Mouse (Mus musculus) kidney, adult 2 months (tissue): Measurements from ENCODE around the gene Smad1. TPM values are rescaled to one million over a fixed set of nuclear protein-coding genes. Genes with fewer than 3 reads are reported as not detected.

Experiments used
- DNase-seq: peaks from one replicate; pipeline ENCODE4 v3.0.0; 2021
- H3K27ac ChIP-seq: fragments of 200-500 bp; 2 replicates; pipeline ENCODE4 v1.5.1; 2012; ENCODE audit warnings: low read depth, low read length, control low read depth, inconsistent platforms; ENCODE audit not compliant: insufficient read depth
- H3K27me3 ChIP-seq: fragments of 200-500 bp; replicated peaks from 2 replicates; pipeline ENCODE4 v1.6.1; 2012; ENCODE audit warnings: mild to moderate bottlenecking, moderate library complexity, low read length, inconsistent platforms; ENCODE audit not compliant: control insufficient read depth, insufficient read depth
- H3K36me3 ChIP-seq: fragments of 200-500 bp; 2 replicates; pipeline ENCODE4 v1.6.1; 2012; ENCODE audit warnings: mild to moderate bottlenecking, moderate library complexity, low read length, inconsistent platforms; ENCODE audit not compliant: control insufficient read depth, insufficient read depth
- H3K4me1 ChIP-seq: fragments of 200-500 bp; 2 replicates; pipeline ENCODE4 v1.6.1; 2011; ENCODE audit warnings: low read length; ENCODE audit not compliant: control insufficient read depth, insufficient read depth
- H3K4me3 ChIP-seq: fragments of 200-500 bp; 2 replicates; pipeline ENCODE4 v1.5.1; 2011; ENCODE audit warnings: mild to moderate bottlenecking, low read depth, low read length, control low read depth; ENCODE audit not compliant: insufficient read depth
- CTCF ChIP-seq: fragments of 200-500 bp; conservative IDR thresholded peaks from 2 replicates; pipeline ENCODE4 v1.5.1; 2011; ENCODE audit warnings: low read depth, mild to moderate bottlenecking, control low read depth, low read length, moderate library complexity, mixed read lengths; ENCODE audit not compliant: insufficient read depth, insufficient read length
- POLR2A ChIP-seq: fragments of 200-500 bp; IDR thresholded peaks from one replicate; pipeline ENCODE4 v1.6.1; 2011; ENCODE audit warnings: low read depth, low read length, control low read depth
- WGBS: fragments of 180-500 bp; shearing (Covaris S2); methylation state at CpG from one replicate; pipeline ENCODE4 v1.1.7; 2018; 5-methylcytosine and 5-hydroxymethylcytosine counted together
- polyA plus RNA-seq: library from polyadenylated mRNA; depleted of rRNA; stranded (reverse); fragments of >200 nt; gene quantifications from 2 replicates; pipeline ENCODE4 v1.2.3, GENCODE M21; 2012

Smad1 gene
- polyA plus RNA-seq, 1 experiment: 20.8 TPM

DNA sequence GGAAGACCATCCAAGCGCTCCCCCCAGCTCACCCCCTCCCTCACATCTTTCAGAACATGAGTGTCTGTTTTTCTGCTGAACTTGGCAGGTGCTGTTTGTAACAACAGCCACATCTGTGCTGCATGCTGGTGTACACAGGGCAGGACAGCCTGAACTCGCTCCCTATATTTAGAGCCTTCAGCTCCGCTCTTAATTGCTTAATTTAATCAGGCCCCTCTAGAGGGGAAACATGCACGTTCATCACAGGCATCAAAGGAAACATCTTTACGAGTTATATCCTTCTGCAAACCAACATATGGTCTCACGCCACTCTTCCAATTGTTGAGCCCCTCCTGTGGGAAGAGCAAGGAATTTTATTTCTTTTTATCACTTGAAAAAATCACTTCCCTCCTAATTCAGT lies 17.5 kb downstream of the Smad1 start:
- Histone ChIP-seq H3K4me3 (no peak overlapping the region), H3K36me3 (no peaks in the 10 kb centered on the region), H3K27me3 (no peaks in the 10 kb centered on the region), H3K4me1 (peaks cover 10% of the 10 kb centered on the region), H3K27ac (0 out of 2 replicates have a peak overlapping the region, but pooled peaks have one; percentile 9)
- 52% methylated on average over 6 of the region's 6 CpGs for WGBS
- DNase-seq: no peak
- no peak for TF ChIP-seq CTCF
- TF ChIP-seq POLR2A: no peak

DNA sequence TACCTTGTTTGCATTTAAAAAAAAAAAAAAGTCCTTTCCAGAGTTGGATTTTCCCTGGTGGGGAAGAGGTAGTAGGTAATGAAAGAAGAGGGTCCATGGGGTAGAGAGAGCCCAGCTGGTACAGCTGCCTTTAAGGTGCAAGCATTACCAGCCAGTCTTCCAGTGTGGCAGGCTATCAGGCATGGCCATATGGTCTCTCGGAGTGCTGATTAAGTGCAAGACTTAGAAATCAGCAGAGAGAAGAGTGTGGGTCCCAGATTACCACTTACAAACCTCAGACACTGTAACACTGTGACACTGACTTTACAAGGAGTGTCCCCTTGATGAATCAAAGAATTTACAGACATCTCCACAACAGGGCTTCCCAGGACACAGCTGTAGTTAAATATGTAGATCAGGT lies 18.9 kb downstream of the Smad1 start:
- DNase-seq: no peak
- peaks cover 12% of the 10 kb centered on the region for H3K4me1 ChIP-seq
- no peak for TF ChIP-seq CTCF
- no peak for TF ChIP-seq POLR2A
- H3K27me3 ChIP-seq: no peaks in the 10 kb centered on the region
- no peak overlapping the region for H3K4me3 ChIP-seq
- H3K27ac ChIP-seq: no peak overlapping the region
- 92% methylated on average over 1 of the region's 1 CpGs for WGBS
- H3K36me3 ChIP-seq: no peaks in the 10 kb centered on the region

DNA sequence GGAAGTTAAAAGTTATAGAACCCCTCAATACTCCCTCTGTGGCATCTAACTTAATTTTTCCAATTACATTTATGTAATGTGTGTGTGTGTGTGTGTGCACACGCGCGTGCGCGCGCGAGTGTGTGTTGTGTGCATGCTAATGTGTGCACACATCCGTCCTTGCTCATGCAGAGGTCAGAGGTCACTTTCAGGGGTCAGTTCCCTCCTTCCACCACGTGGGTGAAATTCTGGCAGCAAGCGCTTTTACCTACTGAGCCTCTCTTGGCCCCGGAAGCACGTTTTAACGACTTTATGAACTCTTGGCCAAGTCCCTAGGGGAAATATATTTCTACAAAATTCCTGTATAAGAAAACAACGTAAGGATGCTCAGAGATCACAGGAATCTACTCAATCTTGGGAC lies 19.3 kb downstream of the Smad1 start:
- DNase-seq: peak; percentile 48
- no peaks in the 10 kb centered on the region for H3K27me3 ChIP-seq
- no peak for TF ChIP-seq CTCF
- TF ChIP-seq POLR2A: no peak
- H3K4me3 ChIP-seq: no peak overlapping the region
- WGBS: 53% methylated on average over 14 of the region's 14 CpGs
- H3K36me3 ChIP-seq: no peaks in the 10 kb centered on the region
- H3K27ac ChIP-seq: no peak overlapping the region
- peaks cover 16% of the 10 kb centered on the region for H3K4me1 ChIP-seq

DNA sequence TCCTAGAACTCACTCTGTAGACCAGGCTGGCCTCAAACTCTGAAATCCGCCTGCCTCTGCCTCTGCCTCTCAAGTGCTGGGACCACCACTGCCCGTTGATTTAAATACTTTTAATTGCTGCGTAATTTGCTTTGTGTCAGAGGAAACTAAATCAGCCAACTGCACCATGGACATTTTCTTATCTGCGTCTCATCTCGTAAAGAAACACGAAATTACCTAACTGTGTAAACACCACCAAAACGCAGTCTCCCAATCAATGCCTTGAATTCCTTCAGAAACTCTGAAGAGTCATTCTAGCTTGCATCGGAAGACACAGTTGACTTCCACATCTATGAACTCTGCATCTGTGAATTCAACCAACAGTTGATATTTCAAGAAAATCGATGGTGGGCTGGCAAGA lies 22.7 kb downstream of the Smad1 start:
- H3K27me3 ChIP-seq: no peaks in the 10 kb centered on the region
- peaks cover 21% of the 10 kb centered on the region for H3K4me1 ChIP-seq
- WGBS: 87% methylated on average over 9 of the region's 9 CpGs
- H3K4me3 ChIP-seq: no peak overlapping the region
- H3K27ac ChIP-seq: no peak overlapping the region
- DNase-seq: no peak
- TF ChIP-seq POLR2A (no peak), CTCF (no peak)
- H3K36me3 ChIP-seq: no peaks in the 10 kb centered on the region

DNA sequence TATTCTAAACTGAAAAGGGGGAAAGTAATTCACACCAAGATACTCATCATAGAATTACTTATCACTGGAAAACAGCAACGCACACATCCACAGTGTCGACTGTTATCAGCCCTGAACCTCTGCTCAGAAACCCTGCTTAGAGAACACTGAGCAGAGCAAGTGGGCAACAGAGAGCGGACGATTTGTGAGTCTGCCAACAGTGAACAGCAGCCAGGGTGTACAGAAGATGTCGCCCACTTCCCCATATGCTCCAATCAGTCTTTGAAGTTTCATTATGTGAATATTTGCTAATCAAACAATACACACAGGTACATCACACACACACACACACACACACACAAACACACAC lies 23.6 kb downstream of the Smad1 start:
- WGBS: 73% methylated on average over 5 of the region's 5 CpGs
- H3K27ac ChIP-seq: peak overlapping the region; percentile 35; the same call in 1 of the 2 replicates

DNA sequence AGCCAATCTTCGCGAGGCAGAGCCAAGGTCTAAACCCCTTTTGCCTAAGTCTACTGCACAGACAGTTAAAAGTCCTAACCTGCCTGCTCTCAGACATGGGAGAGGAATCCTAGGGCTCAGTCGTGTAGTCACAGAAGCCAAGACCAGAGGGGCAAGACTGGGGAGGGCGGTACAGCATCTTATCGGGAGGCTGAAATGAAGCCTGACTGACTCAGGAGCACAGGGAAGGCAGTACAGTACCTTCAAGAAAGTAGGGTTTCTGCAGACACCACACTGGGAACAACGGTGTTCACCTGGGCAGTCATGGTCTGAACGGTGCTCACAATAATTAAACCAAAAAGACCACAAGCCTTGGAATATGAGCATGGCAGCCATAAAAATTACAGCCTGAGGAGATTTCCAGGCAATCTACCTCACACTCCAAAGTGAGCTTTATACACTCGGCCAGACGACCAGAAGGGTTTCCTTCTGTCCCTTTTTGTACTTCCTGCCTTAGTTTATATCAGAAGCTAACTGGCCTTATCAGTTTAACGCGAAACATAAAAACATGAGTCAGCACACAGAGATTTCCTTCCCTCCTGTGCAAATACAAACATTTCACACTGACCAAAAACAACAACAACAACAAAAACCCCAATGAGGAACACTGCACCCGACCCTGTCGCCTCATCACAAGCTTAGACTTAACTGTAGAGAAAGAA lies 24.1 kb downstream of the Smad1 start:
- H3K4me3 ChIP-seq: no peak overlapping the region
- no peaks in the 10 kb centered on the region for H3K27me3 ChIP-seq
- peak; percentile 31 for DNase-seq
- H3K36me3 ChIP-seq: no peaks in the 10 kb centered on the region
- peak overlapping the region; percentile 35 for H3K27ac ChIP-seq
- H3K4me1 ChIP-seq: peaks cover 21% of the 10 kb centered on the region
- TF ChIP-seq CTCF (no peak), POLR2A (no peak)
- 29% methylated on average over 13 of the region's 13 CpGs for WGBS

More for the DNA sequence above, 23.6 kb downstream of the Smad1 start:
- Histone ChIP-seq H3K4me3 (no peak overlapping the region), H3K36me3 (no peaks in the 10 kb centered on the region), H3K27me3 (no peaks in the 10 kb centered on the region), H3K4me1 (peaks cover 21% of the 10 kb centered on the region)
- no peak for DNase-seq
- no peak for TF ChIP-seq POLR2A
- TF ChIP-seq CTCF: no peak

DNA sequence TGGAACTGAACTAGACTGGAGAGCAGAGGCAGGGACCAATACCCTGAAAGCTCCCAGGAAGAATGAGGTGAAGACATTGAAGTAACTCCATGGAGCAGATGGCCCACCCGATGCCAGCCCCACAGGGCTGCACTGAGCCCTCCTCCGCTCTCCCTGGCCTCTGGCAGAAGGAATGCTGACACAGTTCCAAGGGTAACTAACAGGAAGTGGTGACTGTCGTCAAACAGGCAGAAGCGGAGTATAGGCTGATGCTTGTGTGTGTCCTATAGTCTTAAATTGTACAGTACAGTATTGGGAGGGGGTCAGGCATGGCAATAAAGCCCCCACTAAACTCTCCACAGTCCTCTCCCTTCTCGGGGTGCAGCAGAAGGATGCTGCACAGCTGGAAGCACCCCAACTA lies 24.9 kb downstream of the Smad1 start:
- H3K27ac ChIP-seq: no peak overlapping the region; the same call in 1 of the 2 replicates

More for the DNA sequence above, 24.9 kb downstream of the Smad1 start:
- WGBS: 33% methylated on average over 5 of the region's 5 CpGs
- H3K36me3 ChIP-seq: no peaks in the 10 kb centered on the region
- H3K27me3 ChIP-seq: no peaks in the 10 kb centered on the region
- TF ChIP-seq CTCF (no peak), POLR2A (no peak)
- H3K4me1 ChIP-seq: peaks cover 21% of the 10 kb centered on the region
- peak; percentile 53 for DNase-seq
- H3K4me3 ChIP-seq: no peak overlapping the region
